Mouse (Mus musculus): ENCODE results near the gene Atf6.
A peak's percentile ranks its signal among the peaks of the same experiment; 100 is the strongest.

Atf6 gene

GRCm38 (mm10) chr1:170845448-170846307 is 21.9 kb downstream of the Atf6 start:
- no peak for DNase-seq (ENCODE audit: low read depth, low spot score)

- no peak for DNase-seq (ENCODE audit: low read depth, low spot score)
Observed at GRCm38 (mm10) chr1:170844380-170844779, 23.2 kb downstream of the Atf6 start.

GRCm38 (mm10) chr1:170839685-170840084 is 27.9 kb downstream of the Atf6 start:
- peak; percentile 66 for DNase-seq (ENCODE audit: low read depth, low spot score)

- DNase-seq (ENCODE audit: low read depth, low spot score), result no peak
Observed at GRCm38 (mm10) chr1:170834756-170835155, 32.8 kb downstream of the Atf6 start.

GRCm38 (mm10) chr1:170829781-170830180 is 37.8 kb downstream of the Atf6 start:
- no peak for DNase-seq (ENCODE audit: low read depth, low spot score)

- DNase-seq (ENCODE audit: low read depth, low spot score), result no peak
Observed at GRCm38 (mm10) chr1:170829344-170829743, 38.2 kb downstream of the Atf6 start.

GRCm38 (mm10) chr1:170820103-170820814 is 47.3 kb downstream of the Atf6 start:
- DNase-seq (ENCODE audit: low read depth, low spot score), result no peak

- DNase-seq (ENCODE audit: low read depth, low spot score), result no peak
Observed at GRCm38 (mm10) chr1:170815287-170816004, 52.1 kb downstream of the Atf6 start.

GRCm38 (mm10) chr1:170812822-170813221 is 54.7 kb downstream of the Atf6 start:
- DNase-seq (ENCODE audit: low read depth, low spot score), result no peak

GRCm38 (mm10) chr1:170807600-170808270 is 59.8 kb downstream of the Atf6 start:
- DNase-seq (ENCODE audit: low read depth, low spot score), result peak; percentile 58

GRCm38 (mm10) chr1:170804721-170805120 is 62.9 kb downstream of the Atf6 start:
- DNase-seq (ENCODE audit: low read depth, low spot score), result no peak

- DNase-seq (ENCODE audit: low read depth, low spot score), result no peak
Observed at GRCm38 (mm10) chr1:170802669-170803068, 64.9 kb downstream of the Atf6 start.

- DNase-seq (ENCODE audit: low read depth, low spot score), result no peak
Observed at GRCm38 (mm10) chr1:170800694-170801093, 66.9 kb downstream of the Atf6 start.

GRCm38 (mm10) chr1:170795741-170796347 is 71.7 kb downstream of the Atf6 start:
- no peak for DNase-seq (ENCODE audit: low read depth, low spot score)

GRCm38 (mm10) chr1:170791542-170791941 is 76.0 kb downstream of the Atf6 start:
- no peak for DNase-seq (ENCODE audit: low read depth, low spot score)

- no peak for DNase-seq (ENCODE audit: low read depth, low spot score)
Observed at GRCm38 (mm10) chr1:170791001-170791400, 76.6 kb downstream of the Atf6 start.

GRCm38 (mm10) chr1:170787643-170788042 is 79.9 kb downstream of the Atf6 start:
- no peak for DNase-seq (ENCODE audit: low read depth, low spot score)

- DNase-seq (ENCODE audit: low read depth, low spot score), result no peak
Observed at GRCm38 (mm10) chr1:170786570-170787341, 80.8 kb downstream of the Atf6 start.

- DNase-seq (ENCODE audit: low read depth, low spot score), result no peak
Observed at GRCm38 (mm10) chr1:170777688-170778087, 89.9 kb downstream of the Atf6 start.

GRCm38 (mm10) chr1:170774431-170774830 is 93.1 kb downstream of the Atf6 start:
- DNase-seq (ENCODE audit: low read depth, low spot score), result no peak
